Mouse (Mus musculus) heart, postnatal 10 days (tissue): ENCODE measurements around the gene Socs2. TPM values are rescaled to one million over a fixed set of nuclear protein-coding genes. Genes with fewer than 3 reads are reported as not detected.
"Not testable (repeated sequence)": the region's sequence is repeated elsewhere in the genome, so short reads cannot be mapped to it uniquely, and the experiment has no call there.

Source experiments
- DNase-seq, 2 experiments: peaks; one replicate each; pipeline ENCODE4 v3.0.0; 2021
- intact Hi-C: fragments of 180-260 bp; cut with DNase I; formaldehyde crosslinking; loops from one replicate; pipeline ENCODE4 v1.15.1; 2025
- total RNA-seq, 2 experiments: library from RNA; stranded (reverse); gene quantifications; 2 replicates each; pipeline ENCODE4 v1.2.3; 2021

Socs2 gene
- total RNA-seq, 2 experiments from 2014 or later = 127 to 133 TPM

GRCm38 (mm10) chr10:95396356-95396755 is 20.6 kb downstream of the Socs2 start:
- DNase-seq = no peak
- intact Hi-C loops = loop anchor here (2.0 to 5.0 kb wide), 2 partner anchors 18 to 204 kb away; no protein-coding TSS in a partner anchor

GRCm38 (mm10) chr10:95394819-95395812 is 21.9 kb downstream of the Socs2 start:
- intact Hi-C loops = loop anchor here (2.0 to 5.0 kb wide), 2 partner anchors 72 to 203 kb away; no protein-coding TSS in a partner anchor
- no peak for DNase-seq

- no peak for DNase-seq
- intact Hi-C loops = no loop called here
These were observed 24.9 kb downstream of the Socs2 start for GRCm38 (mm10) chr10:95392073-95392472.

GRCm38 (mm10) chr10:95390871-95391270 is 26.1 kb downstream of the Socs2 start:
- intact Hi-C loops = no loop called here

GRCm38 (mm10) chr10:95389805-95390204 is 27.2 kb downstream of the Socs2 start:
- intact Hi-C loops = loop anchor here (2.0 to 5.0 kb wide), 3 partner anchors 25 to 158 kb away; no protein-coding TSS in a partner anchor
- DNase-seq = not testable (repeated sequence)

More at GRCm38 (mm10) chr10:95390871-95391270, 26.1 kb downstream of the Socs2 start:
- DNase-seq = no peak

- DNase-seq = peak; percentile 64 to 65
- intact Hi-C loops = loop anchor here (2.0 to 5.0 kb wide), 3 partner anchors 26 to 157 kb away; no protein-coding TSS in a partner anchor
These were observed 28.0 kb downstream of the Socs2 start for GRCm38 (mm10) chr10:95388821-95389477.

GRCm38 (mm10) chr10:95386527-95386926 is 30.5 kb downstream of the Socs2 start:
- DNase-seq = no peak
- intact Hi-C loops = loop anchor here (5.0 kb wide), 1 partner anchor 154 kb away; no protein-coding TSS in a partner anchor

GRCm38 (mm10) chr10:95385801-95386203 is 31.2 kb downstream of the Socs2 start:
- intact Hi-C loops = loop anchor here (5.0 kb wide), 1 partner anchor 154 kb away; no protein-coding TSS in a partner anchor
- DNase-seq = no peak

- intact Hi-C loops = loop anchor here (5.0 kb wide), 1 partner anchor 153 kb away; no protein-coding TSS in a partner anchor
- no peak for DNase-seq
These were observed 31.9 kb downstream of the Socs2 start for GRCm38 (mm10) chr10:95385081-95385480.

GRCm38 (mm10) chr10:95384446-95384845 is 32.5 kb downstream of the Socs2 start:
- intact Hi-C loops = no loop called here

GRCm38 (mm10) chr10:95373340-95373739 is 43.6 kb downstream of the Socs2 start:
- intact Hi-C loops = no loop called here
- no peak for DNase-seq

More at GRCm38 (mm10) chr10:95384446-95384845, 32.5 kb downstream of the Socs2 start:
- DNase-seq = no peak

GRCm38 (mm10) chr10:95371942-95372341 is 45.0 kb downstream of the Socs2 start:
- intact Hi-C loops = no loop called here
- DNase-seq = no peak

GRCm38 (mm10) chr10:95369190-95369589 is 47.8 kb downstream of the Socs2 start:
- no peak for DNase-seq
- intact Hi-C loops = no loop called here

- intact Hi-C loops = no loop called here
- no peak for DNase-seq
These were observed 48.8 kb downstream of the Socs2 start for GRCm38 (mm10) chr10:95368151-95368550.

- DNase-seq = no peak
- intact Hi-C loops = no loop called here
These were observed 49.3 kb downstream of the Socs2 start for GRCm38 (mm10) chr10:95367661-95368089.

GRCm38 (mm10) chr10:95367241-95367640 is 49.7 kb downstream of the Socs2 start:
- no peak for DNase-seq
- intact Hi-C loops = no loop called here

- intact Hi-C loops = no loop called here
- DNase-seq = no peak
These were observed 54.7 kb downstream of the Socs2 start for GRCm38 (mm10) chr10:95362326-95362725.

GRCm38 (mm10) chr10:95361260-95361841 is 55.6 kb downstream of the Socs2 start:
- peak in 1 of 2 experiments; percentile 28 for DNase-seq
- intact Hi-C loops = no loop called here

- intact Hi-C loops = no loop called here
- no peak for DNase-seq
These were observed 56.9 kb downstream of the Socs2 start for GRCm38 (mm10) chr10:95360048-95360447.

- intact Hi-C loops = loop anchor here (2.0 kb wide), 1 partner anchor 17 kb away; no protein-coding TSS in a partner anchor
- no peak for DNase-seq
These were observed 59.3 kb downstream of the Socs2 start for GRCm38 (mm10) chr10:95357721-95358120.
